Mouse (Mus musculus) ES-Bruce4 (cell line): ENCODE data around the gene Adamts7. TPM values are rescaled to one million over a fixed set of nuclear protein-coding genes. Genes with fewer than 3 reads are reported as not detected.

Experiments used
- H3K27ac ChIP-seq: 2 replicates; pipeline ENCODE4 v1.5.1; 2012; ENCODE audit warnings: low read length, inconsistent platforms; ENCODE audit not compliant: insufficient read depth
- H3K27me3 ChIP-seq: 2 replicates; pipeline ENCODE4 v1.6.1; 2012; ENCODE audit warnings: mild to moderate bottlenecking, low read length, inconsistent platforms; ENCODE audit not compliant: control insufficient read depth, poor library complexity, insufficient read depth, severe bottlenecking
- H3K36me3 ChIP-seq: 2 replicates; pipeline ENCODE4 v1.6.1; 2012; ENCODE audit warnings: inconsistent platforms, mild to moderate bottlenecking, low read length, moderate library complexity; ENCODE audit not compliant: control insufficient read depth, poor library complexity, insufficient read depth, severe bottlenecking
- H3K4me1 ChIP-seq: one replicate; pipeline ENCODE4 v1.8.1; 2011; ENCODE audit warnings: low read length; ENCODE audit not compliant: control insufficient read depth, insufficient read depth
- H3K4me3 ChIP-seq: 2 replicates; pipeline ENCODE4 v1.5.1; 2011; ENCODE audit warnings: low read depth, mild to moderate bottlenecking, low read length
- H3K9ac ChIP-seq: 2 replicates; pipeline ENCODE4 v1.6.1; 2012; ENCODE audit warnings: low read depth, mild to moderate bottlenecking, inconsistent platforms; ENCODE audit not compliant: poor library complexity, severe bottlenecking
- H3K9me3 ChIP-seq: replicated peaks from 2 replicates; pipeline ENCODE4 v1.6.1; 2012; ENCODE audit warnings: mild to moderate bottlenecking, low read length, inconsistent platforms; ENCODE audit not compliant: control insufficient read depth, poor library complexity, insufficient read depth, severe bottlenecking
- CTCF ChIP-seq: IDR thresholded peaks from one replicate; pipeline ENCODE4 v1.8.1; 2011; ENCODE audit warnings: low read depth, low read length
- EP300 ChIP-seq: IDR thresholded peaks from 2 replicates; pipeline ENCODE4 v1.6.1; 2011; ENCODE audit warnings: low read depth, low read length; ENCODE audit not compliant: insufficient read depth
- POLR2A ChIP-seq: IDR thresholded peaks from one replicate; pipeline ENCODE4 v1.8.1; 2011; ENCODE audit warnings: low read length; ENCODE audit not compliant: insufficient read depth
- polyA plus RNA-seq: library from polyadenylated mRNA; stranded (reverse); fragments of >200 nt; gene quantifications from 2 replicates; pipeline ENCODE4 v1.2.4, GENCODE M21; 2011; ENCODE audit warnings: low read depth; ENCODE audit not compliant: missing spikeins, insufficient read depth, insufficient read length

Adamts7 gene
- polyA plus RNA-seq, 1 experiment = 4.2 TPM

DNA sequence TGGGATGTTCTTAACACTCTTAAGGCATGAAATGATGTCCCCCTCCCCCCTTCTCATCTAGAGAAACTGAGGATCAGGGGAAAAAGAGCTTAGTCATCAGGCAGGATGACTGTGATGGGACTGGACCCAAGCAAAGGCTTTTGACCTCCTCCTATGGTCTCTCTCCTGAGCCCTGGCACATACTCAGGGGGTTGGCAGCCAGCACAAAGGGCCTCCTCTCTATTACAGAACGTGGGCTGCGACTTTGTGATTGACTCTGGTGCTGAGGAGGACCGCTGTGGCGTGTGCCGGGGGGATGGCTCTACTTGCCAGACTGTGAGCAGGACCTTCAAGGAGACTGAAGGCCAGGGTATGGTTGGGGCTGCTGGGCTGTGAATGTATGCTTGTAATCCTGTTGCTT lies 26.5 kb downstream of the Adamts7 start:
- Histone ChIP-seq H3K4me3 (no peak overlapping the region), H3K9ac (no peak overlapping the region), H3K27ac (no peak overlapping the region), H3K9me3 (no peaks in the 10 kb centered on the region), H3K36me3 (no peaks in the 10 kb centered on the region), H3K27me3 (no peaks in the 10 kb centered on the region), H3K4me1 (no peaks in the 10 kb centered on the region)
- TF ChIP-seq POLR2A (no peak), CTCF (no peak), EP300 (no peak)

DNA sequence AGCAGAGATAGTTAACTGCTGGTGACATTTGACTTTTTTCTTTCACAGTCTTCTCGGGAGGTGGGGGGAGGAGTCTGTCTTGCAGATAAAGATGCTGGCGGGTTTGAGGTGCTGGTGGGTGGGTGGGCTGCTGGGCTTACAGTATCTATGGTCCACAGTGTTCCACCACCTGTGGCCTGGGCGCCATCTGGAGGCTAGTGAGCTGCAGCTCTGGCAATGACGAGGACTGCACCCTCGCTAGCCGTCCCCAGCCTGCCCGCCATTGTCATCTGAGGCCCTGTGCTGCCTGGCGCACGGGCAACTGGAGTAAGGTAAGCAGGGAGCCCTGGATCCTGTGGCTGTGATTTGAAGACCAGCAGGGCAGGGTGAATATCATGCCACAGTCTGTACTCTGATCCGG lies 32.1 kb downstream of the Adamts7 start:
- no peak overlapping the region for H3K9ac ChIP-seq
- no peaks in the 10 kb centered on the region for H3K9me3 ChIP-seq
- TF ChIP-seq EP300 (no peak), CTCF (peak; percentile 22)
- no peaks in the 10 kb centered on the region for H3K36me3 ChIP-seq
- H3K4me1 ChIP-seq = no peaks in the 10 kb centered on the region
- H3K4me3 ChIP-seq = no peak overlapping the region
- H3K27ac ChIP-seq = no peak overlapping the region
- H3K27me3 ChIP-seq = no peaks in the 10 kb centered on the region

DNA sequence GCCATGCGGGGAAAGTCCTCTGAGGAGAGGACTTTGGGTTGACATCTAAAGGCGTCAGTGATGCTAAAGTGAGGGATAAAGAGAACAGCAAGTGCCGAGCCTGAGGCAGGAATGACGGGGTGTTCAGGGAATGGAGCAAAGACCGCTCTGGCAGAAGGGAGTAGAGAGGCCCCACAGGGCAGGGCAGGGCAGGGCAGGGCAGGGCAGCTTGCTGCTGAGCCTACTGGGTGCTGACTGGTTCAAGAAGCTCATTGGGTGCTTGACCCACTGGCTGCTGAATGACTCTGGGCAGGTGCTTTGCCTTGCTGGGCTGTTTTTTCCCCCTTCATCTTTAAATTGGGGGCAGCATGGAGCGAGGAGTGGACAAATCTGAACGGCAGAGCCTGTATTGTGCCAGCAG lies 33.4 kb downstream of the Adamts7 start:
- H3K36me3 ChIP-seq = no peaks in the 10 kb centered on the region

DNA sequence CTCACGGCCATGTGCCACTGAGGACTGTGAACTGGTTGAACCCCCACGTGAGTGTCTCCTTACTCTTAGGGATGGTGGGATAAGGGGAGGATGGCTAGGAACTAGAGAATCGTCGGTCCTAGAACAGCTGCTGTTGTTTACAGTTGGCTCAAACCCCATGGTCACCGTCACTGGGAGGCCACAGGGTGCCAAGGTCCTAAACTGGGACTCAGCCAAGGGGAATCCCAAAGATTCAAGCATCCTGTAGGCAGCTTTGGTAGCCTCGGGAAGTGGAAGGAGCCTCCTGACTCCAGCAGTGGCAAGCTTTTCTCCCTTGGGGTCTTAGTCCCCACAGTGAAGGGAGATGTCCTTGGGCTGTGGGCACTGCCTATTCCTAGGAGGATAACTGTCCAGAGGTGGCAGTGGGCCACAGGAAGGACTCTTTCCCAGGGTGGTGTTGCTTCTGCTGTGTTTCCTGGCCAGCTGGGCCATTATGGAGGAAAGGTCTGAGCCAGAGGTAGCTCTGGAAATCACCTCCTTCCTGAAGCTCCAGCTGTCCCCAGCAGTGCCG lies 34.3 kb downstream of the Adamts7 start:
- Histone ChIP-seq H3K27me3 (no peaks in the 10 kb centered on the region), H3K36me3 (no peaks in the 10 kb centered on the region), H3K4me1 (no peaks in the 10 kb centered on the region), H3K27ac (no peak overlapping the region), H3K4me3 (no peak overlapping the region), H3K9ac (no peak overlapping the region), H3K9me3 (no peaks in the 10 kb centered on the region)
- TF ChIP-seq CTCF (no peak), EP300 (no peak), POLR2A (no peak)

More for the DNA sequence above, 33.4 kb downstream of the Adamts7 start:
- Histone ChIP-seq H3K4me3 (no peak overlapping the region), H3K4me1 (no peaks in the 10 kb centered on the region), H3K9ac (no peak overlapping the region), H3K9me3 (no peaks in the 10 kb centered on the region), H3K27me3 (no peaks in the 10 kb centered on the region), H3K27ac (no peak overlapping the region)
- no peak for TF ChIP-seq EP300

DNA sequence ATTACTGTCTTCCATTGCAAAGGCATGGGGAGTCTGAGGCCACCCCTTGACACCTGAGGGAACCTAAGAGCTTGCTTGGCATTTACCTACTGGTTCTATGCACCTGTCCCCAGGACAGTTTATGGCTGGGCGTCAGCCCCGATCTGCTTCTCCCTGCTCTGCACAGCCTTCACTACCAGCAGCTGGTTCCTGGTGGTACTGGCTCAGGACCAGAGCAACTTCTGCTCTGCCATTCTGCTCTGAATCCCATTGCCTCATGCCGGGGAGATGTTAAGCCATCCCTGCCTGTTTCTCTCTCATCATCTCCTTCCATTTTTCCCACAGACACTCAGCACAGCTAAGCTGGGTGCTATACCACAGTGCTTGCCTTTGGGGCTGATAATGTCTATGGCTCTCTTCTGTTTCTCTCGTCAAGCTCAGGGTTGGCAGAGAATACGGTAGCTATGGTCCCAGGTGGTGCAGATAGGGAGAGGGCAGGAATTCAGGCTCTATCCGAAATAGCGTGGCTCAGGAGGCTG lies 35.1 kb downstream of the Adamts7 start:
- H3K4me1 ChIP-seq = no peaks in the 10 kb centered on the region
- no peaks in the 10 kb centered on the region for H3K9me3 ChIP-seq
- no peak for TF ChIP-seq EP300
- no peak for TF ChIP-seq POLR2A
- TF ChIP-seq CTCF = no peak
- H3K36me3 ChIP-seq = no peaks in the 10 kb centered on the region
- no peak overlapping the region for H3K9ac ChIP-seq
- H3K4me3 ChIP-seq = no peak overlapping the region
- H3K27me3 ChIP-seq = no peaks in the 10 kb centered on the region
- H3K27ac ChIP-seq = no peak overlapping the region

DNA sequence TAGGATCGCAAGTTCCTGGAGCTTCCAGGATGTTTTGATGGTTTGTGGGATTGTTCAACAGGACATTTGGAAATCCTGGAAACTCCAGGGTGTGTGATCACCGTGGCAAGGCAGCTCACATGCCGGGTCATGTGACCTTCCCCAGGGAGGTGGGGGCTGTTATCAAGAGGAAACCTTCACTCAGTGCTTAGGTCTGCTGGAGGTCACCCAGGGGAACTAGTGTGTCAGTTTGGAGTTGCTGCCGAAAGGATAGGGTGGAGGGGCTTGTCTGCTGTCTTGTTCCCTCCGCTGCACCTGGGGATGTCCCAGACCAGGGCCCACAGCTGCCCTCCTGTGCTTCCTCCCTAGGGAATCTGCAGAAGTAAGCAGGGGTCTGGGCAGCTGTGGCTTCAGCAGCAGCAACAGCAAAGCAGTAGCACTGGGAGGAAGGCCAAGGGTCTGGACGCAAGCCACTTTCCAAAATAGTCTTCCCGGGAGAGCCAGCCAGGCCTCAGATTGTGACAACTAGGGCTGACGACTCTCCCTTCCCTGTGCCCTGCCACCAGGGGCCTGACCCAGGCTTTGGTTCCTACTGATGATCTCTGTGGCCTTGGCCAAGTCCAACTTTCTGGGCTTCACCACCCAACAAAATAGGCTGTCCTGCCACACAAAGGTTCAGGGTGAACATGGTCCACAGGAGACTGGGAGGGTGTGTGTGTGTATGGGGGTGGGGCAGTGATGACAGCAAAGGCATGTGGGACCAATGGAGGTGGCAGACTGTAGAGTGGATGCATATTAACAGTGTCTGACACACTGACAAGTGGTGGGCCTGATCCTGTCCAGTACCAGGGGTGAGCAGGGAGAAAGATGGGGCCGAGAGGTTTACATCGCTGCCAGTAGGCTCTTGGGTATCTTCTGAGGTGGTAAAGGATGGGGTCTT lies 35.9 kb downstream of the Adamts7 start:
- Histone ChIP-seq H3K9ac (no peak overlapping the region), H3K4me3 (no peak overlapping the region), H3K27me3 (no peaks in the 10 kb centered on the region), H3K9me3 (no peaks in the 10 kb centered on the region), H3K4me1 (no peaks in the 10 kb centered on the region), H3K36me3 (no peaks in the 10 kb centered on the region), H3K27ac (no peak overlapping the region)
- TF ChIP-seq EP300 (no peak), POLR2A (no peak), CTCF (no peak)
